15 mouse cellular contexts compared by ENCODE assay signal in genomic region chr1:119487917-119488590, GRCm38 (mm10). TPM values are rescaled to one million over a fixed set of nuclear protein-coding genes. Genes with fewer than 3 reads are reported as not detected.
A peak's percentile ranks its signal among the peaks of the same experiment; 100 is the strongest.
DNase-seq lines count a peak whose midpoint lies in the region; ATAC-seq lines count a peak whose summit lies in the region.
"Had no signal": no experiment of that assay in that cellular context is flagged by ENCODE, and none has a peak within 500 bp of the region (broad histone marks: within the 10 kb centered on the region; RNA-seq: fewer than 3 reads in every experiment).

No protein-coding gene starts in this region.

- H3K9ac ChIP-seq in heart, embryonic 12.5 days, result 0 out of 2 replicates have a peak overlapping the region, but pooled peaks have one; percentile 3
- no peak overlapping the region for H3K9ac ChIP-seq in midbrain, embryonic 11.5 days (ENCODE audit: low read length)
- no peak overlapping the region for H3K9ac ChIP-seq in midbrain, embryonic 14.5 days (replicated peaks; ENCODE audit: low read length)
- H3K9ac ChIP-seq: forebrain, embryonic 15.5 days; lung, embryonic 14.5 days; neural tube, embryonic 13.5 days had no signal

- H3K27me3 ChIP-seq in heart, embryonic 12.5 days (replicated peaks), result no peaks in the 10 kb centered on the region
- H3K27me3 ChIP-seq in midbrain, embryonic 11.5 days (ENCODE audit: control insufficient read depth, insufficient read depth, low read length), result no peaks in the 10 kb centered on the region; the same call in 1 of the 2 replicates
- H3K27me3 ChIP-seq in midbrain, embryonic 14.5 days (ENCODE audit: control insufficient read depth, insufficient read depth, low read length), result no peaks in the 10 kb centered on the region
- H3K27me3 ChIP-seq: forebrain, embryonic 15.5 days; neural tube, embryonic 13.5 days had no signal

- no peaks in the 10 kb centered on the region for H3K9me3 ChIP-seq in heart, embryonic 12.5 days (replicated peaks)
- H3K9me3 ChIP-seq in midbrain, embryonic 11.5 days (ENCODE audit: control insufficient read depth, low read length), result no peaks in the 10 kb centered on the region
- no peaks in the 10 kb centered on the region for H3K9me3 ChIP-seq in midbrain, embryonic 14.5 days (ENCODE audit: control insufficient read depth, low read length)
- H3K9me3 ChIP-seq: forebrain, embryonic 15.5 days; neural tube, embryonic 13.5 days had no signal

- WGBS in heart, embryonic 12.5 days, result 38% methylated on average over 7 of the region's 10 CpGs
- 66% methylated on average over 10 of the region's 10 CpGs for WGBS in midbrain, embryonic 11.5 days
- 60% methylated on average over 10 of the region's 10 CpGs for WGBS in midbrain, embryonic 14.5 days

- H3K4me3 ChIP-seq in heart, embryonic 12.5 days, result no peak overlapping the region
- H3K4me3 ChIP-seq in midbrain, embryonic 11.5 days (ENCODE audit: low read depth, low read length), result no peak overlapping the region
- no peak overlapping the region for H3K4me3 ChIP-seq in midbrain, embryonic 14.5 days (replicated peaks; ENCODE audit: low read depth, low read length)
- H3K4me3 ChIP-seq: forebrain, embryonic 15.5 days; neural tube, embryonic 13.5 days had no signal

- DNase-seq in heart, postnatal 4 days, result no peak
- peak; percentile 61 for DNase-seq in midbrain, embryonic 11.5 days (ENCODE audit: low spot score, missing footprints)
- no peak for DNase-seq in midbrain, embryonic 14.5 days
- peak; percentile 24 to 37 for DNase-seq in thymus, adult 18-20 months
- DNase-seq in right cerebral cortex, adult 18-20 months, result no peak
- DNase-seq: cerebellum, postnatal 36 days; gastrocnemius, postnatal 25 days; lung, embryonic 14.5 days; right cerebral cortex, postnatal 4 days had no signal

- H3K4me2 ChIP-seq in heart, embryonic 12.5 days, result peak overlapping the region; percentile 29
- no peak overlapping the region for H3K4me2 ChIP-seq in midbrain, embryonic 11.5 days
- H3K4me2 ChIP-seq in midbrain, embryonic 14.5 days (ENCODE audit: low read length), result no peak overlapping the region
- H3K4me2 ChIP-seq: forebrain, embryonic 15.5 days; liver, embryonic 11.5 days; lung, embryonic 14.5 days; neural tube, embryonic 13.5 days had no signal

- H3K36me3 ChIP-seq in heart, embryonic 12.5 days, result peaks cover 6% of the 10 kb centered on the region
- no peaks in the 10 kb centered on the region for H3K36me3 ChIP-seq in midbrain, embryonic 11.5 days (ENCODE audit: control insufficient read depth, insufficient read depth, low read length)
- H3K36me3 ChIP-seq in midbrain, embryonic 14.5 days (ENCODE audit: control insufficient read depth, insufficient read depth, low read length), result no peaks in the 10 kb centered on the region
- H3K36me3 ChIP-seq: forebrain, embryonic 15.5 days; neural tube, embryonic 13.5 days had no signal

- peaks cover 73% of the 10 kb centered on the region for H3K4me1 ChIP-seq in heart, embryonic 12.5 days (replicated peaks)
- H3K4me1 ChIP-seq in midbrain, embryonic 11.5 days (ENCODE audit: control insufficient read depth, insufficient read depth, low read length), result no peaks in the 10 kb centered on the region
- no peaks in the 10 kb centered on the region for H3K4me1 ChIP-seq in midbrain, embryonic 14.5 days (ENCODE audit: control insufficient read depth, insufficient read depth, low read length)

- ATAC-seq in heart, embryonic 12.5 days (ENCODE audit: insufficient number of reproducible peaks, low FRiP score), result no peak
- ATAC-seq in midbrain, embryonic 11.5 days (ENCODE audit: low FRiP score), result no peak
- ATAC-seq in midbrain, embryonic 14.5 days (ENCODE audit: low FRiP score, low TSS enrichment), result no peak
- ATAC-seq in monocyte, adult 5-6 weeks (replicated peaks; ENCODE audit: insufficient number of reproducible peaks, low FRiP score, low TSS enrichment, poor library complexity, severe bottlenecking), result no peak

- peak overlapping the region; percentile 19; the same call in 1 of the 2 replicates for H3K27ac ChIP-seq in heart, embryonic 12.5 days (ENCODE audit: poor library complexity, severe bottlenecking)
- no peak overlapping the region for H3K27ac ChIP-seq in midbrain, embryonic 11.5 days (ENCODE audit: low read depth, low read length)
- no peak overlapping the region for H3K27ac ChIP-seq in midbrain, embryonic 14.5 days (replicated peaks; ENCODE audit: low read depth, low read length)
- H3K27ac ChIP-seq: forebrain, embryonic 15.5 days; kidney, postnatal 0 days; neural tube, embryonic 13.5 days had no signal

RNA-seq across cellular contexts. Expression of gene Ralb, which starts 16.5 kb away (rescaled TPM):
- polyA plus RNA-seq in heart, embryonic 12.5 days (2016; fragmentation: Nextera tagmentation; extraction: Ambion mirVana), result 184 and 194 TPM in 2 replicates
- 10 to 100 TPM; 59.2 to 62.2 TPM for total RNA-seq in heart, postnatal 4 days (2021)
- 73.7 and 75.2 TPM in 2 replicates for polyA plus RNA-seq in midbrain, embryonic 11.5 days (2014; fragmentation: Nextera tagmentation; extraction: Ambion mirVana)
- 35.3 and 49.6 TPM in 2 replicates for polyA plus RNA-seq in midbrain, embryonic 14.5 days (2014; fragmentation: Nextera tagmentation; extraction: Ambion mirVana)
- total RNA-seq in monocyte, adult 5-6 weeks (2017), result 31.2 to 45.9 TPM (median 45.4 TPM) in 3 replicates

RNA-seq across cellular contexts. Expression of gene Tmem185b, which starts 37.9 kb away (rescaled TPM):
- 23.2 and 24.3 TPM in 2 replicates for polyA plus RNA-seq in heart, embryonic 12.5 days (2016; fragmentation: Nextera tagmentation; extraction: Ambion mirVana)
- 10 to 100 TPM; 20.2 to 20.6 TPM for total RNA-seq in heart, postnatal 4 days (2021)
- polyA plus RNA-seq in midbrain, embryonic 11.5 days (2014; fragmentation: Nextera tagmentation; extraction: Ambion mirVana), result 22.2 and 23.6 TPM in 2 replicates
- 15.7 and 19.8 TPM in 2 replicates for polyA plus RNA-seq in midbrain, embryonic 14.5 days (2014; fragmentation: Nextera tagmentation; extraction: Ambion mirVana)
- 12.0 to 22.8 TPM (median 15.4 TPM) in 3 replicates for total RNA-seq in monocyte, adult 5-6 weeks (2017)

Comparison
In these comparisons a context has a peak if more than half of its experiments do, and no peak if none do; other contexts are left out.
1. DNase-seq: peak in midbrain, embryonic 11.5 days (single experiment) and thymus, adult 18-20 months (2 of 2); none in heart, postnatal 4 days (single experiment), midbrain, embryonic 14.5 days (single experiment) and right cerebral cortex, adult 18-20 months (single experiment).